Mouse (Mus musculus) cerebellum, postnatal 4 days (tissue): ENCODE data around the gene Stk33.

Experiments
- DNase-seq, 2 experiments: peaks; one replicate each; pipeline ENCODE4 v3.0.0; 2022; ENCODE audit warnings: low spot score in 2 of 2, mixed read lengths in 1 of 2

Gene Stk33

GRCm38 (mm10) chr7:109244776-109245175 is 194.1 kb downstream of the Stk33 start:
- no peak for DNase-seq

GRCm38 (mm10) chr7:109241313-109241712 is 197.6 kb downstream of the Stk33 start:
- DNase-seq = no peak

- no peak for DNase-seq
Observed at GRCm38 (mm10) chr7:109239346-109239745, 199.5 kb downstream of the Stk33 start.

- no peak for DNase-seq
Observed at GRCm38 (mm10) chr7:109238724-109239123, 200.2 kb downstream of the Stk33 start.

- no peak for DNase-seq
Observed at GRCm38 (mm10) chr7:109234882-109235640, 203.8 kb downstream of the Stk33 start.

- DNase-seq = no peak
Observed at GRCm38 (mm10) chr7:109234476-109234875, 204.4 kb downstream of the Stk33 start.

- DNase-seq = peak in 1 of 2 experiments; percentile 30
Observed at GRCm38 (mm10) chr7:109231881-109232321, 207.0 kb downstream of the Stk33 start.

- DNase-seq = no peak
Observed at GRCm38 (mm10) chr7:109231307-109231706, 207.6 kb downstream of the Stk33 start.

- peak; percentile 43 to 75 for DNase-seq
Observed at GRCm38 (mm10) chr7:109230806-109231205, 208.1 kb downstream of the Stk33 start.
